ENCODE assay signal across 8 mouse cellular contexts in genomic region chr13:55473076-55473831, GRCm38 (mm10). TPM values are rescaled to one million over a fixed set of nuclear protein-coding genes. Genes with fewer than 3 reads are reported as not detected.
A peak's percentile ranks its signal among the peaks of the same experiment; 100 is the strongest.
DNase-seq lines count a peak whose midpoint lies in the region; ATAC-seq and TF ChIP-seq lines count a peak whose summit lies in the region.

No protein-coding gene starts in this region.

- DNase-seq in lung, embryonic 14.5 days = peak; percentile 57
- DNase-seq in lung, postnatal 25 days (ENCODE audit: low spot score) = no peak
- DNase-seq in brain, embryonic 14.5 days (ENCODE audit: low read depth) = peak; percentile 63
- no peak for DNase-seq in heart, postnatal 0 days (ENCODE audit: low spot score)
- peak; percentile 93 for DNase-seq in midbrain, embryonic 11.5 days (ENCODE audit: low spot score, missing footprints)
- peak; percentile 72 for DNase-seq in thymus, postnatal 4 days
- no peak for DNase-seq in adrenal gland, adult 2 months
- no peak for DNase-seq in layer of hippocampus, adult 9-10 months (ENCODE audit: low spot score)

- H3K4me2 ChIP-seq in lung, embryonic 14.5 days = peak overlapping the region; percentile 96
- peak overlapping the region; percentile 94 for H3K4me2 ChIP-seq in heart, postnatal 0 days (ENCODE audit: low read depth, low read length)
- H3K4me2 ChIP-seq in midbrain, embryonic 11.5 days = peak overlapping the region; percentile 100

- H3K9me3 ChIP-seq in lung, embryonic 14.5 days (ENCODE audit: low read depth, low read length) = no peaks in the 10 kb centered on the region
- H3K9me3 ChIP-seq in heart, postnatal 0 days (replicated peaks; ENCODE audit: control insufficient read depth, low read length) = no peaks in the 10 kb centered on the region
- no peaks in the 10 kb centered on the region for H3K9me3 ChIP-seq in midbrain, embryonic 11.5 days (ENCODE audit: control insufficient read depth, low read length)

- H3K4me3 ChIP-seq in lung, embryonic 14.5 days (ENCODE audit: low read depth, low read length) = peak overlapping the region; percentile 56
- peak overlapping the region; percentile 53 for H3K4me3 ChIP-seq in heart, postnatal 0 days (ENCODE audit: low read depth, low read length)
- peak overlapping the region; percentile 52 for H3K4me3 ChIP-seq in midbrain, embryonic 11.5 days (ENCODE audit: low read depth, low read length)

- TF ChIP-seq EP300 in heart, postnatal 0 days (IDR thresholded peaks at IDR 0.05; ENCODE audit: low read depth) = no peak

- TF ChIP-seq CTCF in lung, embryonic 14.5 days (IDR thresholded peaks at IDR 0.05; ENCODE audit: low read depth) = peak; percentile 46
- peak; percentile 4; the same call in 1 of the 2 replicates for TF ChIP-seq CTCF in brain, embryonic 14.5 days (IDR thresholded peaks at IDR 0.05; ENCODE audit: borderline replicate concordance, extremely low read depth, insufficient read depth, insufficient read length)
- peak; percentile 9; the same call in 1 of the 2 replicates for TF ChIP-seq CTCF in heart, postnatal 0 days (IDR thresholded peaks at IDR 0.05; ENCODE audit: low read depth)

- H3K27ac ChIP-seq in lung, embryonic 14.5 days (ENCODE audit: low read depth) = peak overlapping the region; percentile 60; the same call in 1 of the 2 replicates
- H3K27ac ChIP-seq in heart, postnatal 0 days (ENCODE audit: low read depth) = no peak overlapping the region
- H3K27ac ChIP-seq in midbrain, embryonic 11.5 days (ENCODE audit: low read depth, low read length) = peak overlapping the region; percentile 82

- H3K4me1 ChIP-seq in lung, embryonic 14.5 days (ENCODE audit: insufficient read depth) = no peaks in the 10 kb centered on the region
- H3K4me1 ChIP-seq in heart, postnatal 0 days (ENCODE audit: control insufficient read depth, insufficient read depth) = peaks cover 5% of the 10 kb centered on the region; the same call in 1 of the 2 replicates
- H3K4me1 ChIP-seq in midbrain, embryonic 11.5 days (ENCODE audit: control insufficient read depth, insufficient read depth, low read length) = peaks cover 68% of the 10 kb centered on the region

- peaks cover 49% of the 10 kb centered on the region for H3K36me3 ChIP-seq in lung, embryonic 14.5 days (ENCODE audit: insufficient read depth)
- peaks cover 22% of the 10 kb centered on the region for H3K36me3 ChIP-seq in heart, postnatal 0 days (replicated peaks; ENCODE audit: control insufficient read depth, insufficient read depth, low read length)
- H3K36me3 ChIP-seq in midbrain, embryonic 11.5 days (ENCODE audit: control insufficient read depth, insufficient read depth, low read length) = peaks cover 29% of the 10 kb centered on the region

- no peak for TF ChIP-seq POLR2A in brain, embryonic 14.5 days (IDR thresholded peaks at IDR 0.05; ENCODE audit: borderline replicate concordance, extremely low read depth, insufficient read depth, insufficient read length, poor library complexity, severe bottlenecking)

- peak overlapping the region; percentile 63; the same call in 1 of the 2 replicates for H3K9ac ChIP-seq in lung, embryonic 14.5 days
- peak overlapping the region; percentile 37; the same call in 1 of the 2 replicates for H3K9ac ChIP-seq in heart, postnatal 0 days (replicated peaks; ENCODE audit: low read depth, low read length)
- H3K9ac ChIP-seq in midbrain, embryonic 11.5 days (ENCODE audit: low read length) = peak overlapping the region; percentile 79

- 0 out of 2 replicates have a peak, but pooled peaks cover 8% of the 10 kb centered on the region for H3K27me3 ChIP-seq in lung, embryonic 14.5 days (ENCODE audit: insufficient read depth, low read length)
- peaks cover 73% of the 10 kb centered on the region for H3K27me3 ChIP-seq in heart, postnatal 0 days (ENCODE audit: control insufficient read depth, insufficient read depth, low read length)
- H3K27me3 ChIP-seq in midbrain, embryonic 11.5 days (ENCODE audit: control insufficient read depth, insufficient read depth, low read length) = no peaks in the 10 kb centered on the region

- WGBS in lung, embryonic 14.5 days = 28% methylated on average over 18 of the region's 18 CpGs
- 35% methylated on average over 18 of the region's 18 CpGs for WGBS in heart, postnatal 0 days
- WGBS in midbrain, embryonic 11.5 days = 17% methylated on average over 18 of the region's 18 CpGs

- ATAC-seq in lung, embryonic 14.5 days (ENCODE audit: insufficient read depth) = no peak
- ATAC-seq in heart, postnatal 0 days (ENCODE audit: insufficient read depth, low read depth) = no peak
- ATAC-seq in midbrain, embryonic 11.5 days (ENCODE audit: low FRiP score) = no peak

RNA-seq across cellular contexts. Expression of gene Prr7, which starts 9.2 kb away (rescaled TPM):
- polyA plus RNA-seq in lung, embryonic 14.5 days (2014; fragmentation: Nextera tagmentation; extraction: Ambion mirVana) = 0.46 and 0.53 TPM in 2 replicates
- 75.5 and 77.4 TPM in 2 replicates for polyA plus RNA-seq in brain, embryonic 14.5 days (2012; rRNA removed)
- 3.6 and 8.2 TPM in 2 replicates for total RNA-seq in heart, postnatal 0 days (2014; rRNA removed; ENCODE audit: low replicate concordance)
- polyA plus RNA-seq in heart, postnatal 0 days (2015; fragmentation: Nextera tagmentation; extraction: Ambion mirVana) = 0.08 TPM in 1 of 2 replicates, not detected in the other
- 2.8 and 3.0 TPM in 2 replicates for polyA plus RNA-seq in midbrain, embryonic 11.5 days (2014; fragmentation: Nextera tagmentation; extraction: Ambion mirVana)
- total RNA-seq in adrenal gland, adult 2 months (2021) = 1 to 10 TPM; 1.5 to 4.1 TPM
- polyA plus RNA-seq in adrenal gland, adult 2 months (2012; rRNA removed) = 59.0 and 66.3 TPM in 2 replicates

RNA-seq across cellular contexts. Expression of gene Dbn1, which starts 14.7 kb away (rescaled TPM):
- polyA plus RNA-seq in lung, embryonic 14.5 days (2014; fragmentation: Nextera tagmentation; extraction: Ambion mirVana) = 135 and 153 TPM in 2 replicates
- polyA plus RNA-seq in brain, embryonic 14.5 days (2012; rRNA removed) = 809 and 867 TPM in 2 replicates
- 38.5 and 46.0 TPM in 2 replicates for total RNA-seq in heart, postnatal 0 days (2014; rRNA removed; ENCODE audit: low replicate concordance)
- 30.2 and 30.9 TPM in 2 replicates for polyA plus RNA-seq in heart, postnatal 0 days (2015; fragmentation: Nextera tagmentation; extraction: Ambion mirVana)
- 292 and 294 TPM in 2 replicates for polyA plus RNA-seq in midbrain, embryonic 11.5 days (2014; fragmentation: Nextera tagmentation; extraction: Ambion mirVana)
- total RNA-seq in adrenal gland, adult 2 months (2021) = 10 to 100 TPM; 12.6 to 25.9 TPM
- 41.5 and 44.1 TPM in 2 replicates for polyA plus RNA-seq in adrenal gland, adult 2 months (2012; rRNA removed)

RNA-seq across cellular contexts. Expression of gene Grk6, which starts 28.4 kb away (rescaled TPM):
- polyA plus RNA-seq in lung, embryonic 14.5 days (2014; fragmentation: Nextera tagmentation; extraction: Ambion mirVana) = 64.3 and 71.0 TPM in 2 replicates
- polyA plus RNA-seq in brain, embryonic 14.5 days (2012; rRNA removed) = 79.6 and 92.1 TPM in 2 replicates
- 27.2 and 44.4 TPM in 2 replicates for total RNA-seq in heart, postnatal 0 days (2014; rRNA removed; ENCODE audit: low replicate concordance)
- polyA plus RNA-seq in heart, postnatal 0 days (2015; fragmentation: Nextera tagmentation; extraction: Ambion mirVana) = 10.7 TPM in 2 replicates
- 42.0 and 52.3 TPM in 2 replicates for polyA plus RNA-seq in midbrain, embryonic 11.5 days (2014; fragmentation: Nextera tagmentation; extraction: Ambion mirVana)
- total RNA-seq in adrenal gland, adult 2 months (2021) = 10 to 100 TPM; 28.4 to 36.5 TPM
- polyA plus RNA-seq in adrenal gland, adult 2 months (2012; rRNA removed) = 48.5 and 70.5 TPM in 2 replicates

RNA-seq across cellular contexts. Expression of gene Pdlim7, which starts 40.2 kb away (rescaled TPM):
- polyA plus RNA-seq in lung, embryonic 14.5 days (2014; fragmentation: Nextera tagmentation; extraction: Ambion mirVana) = 185 and 199 TPM in 2 replicates
- 118 and 126 TPM in 2 replicates for polyA plus RNA-seq in brain, embryonic 14.5 days (2012; rRNA removed)
- 134 and 186 TPM in 2 replicates for total RNA-seq in heart, postnatal 0 days (2014; rRNA removed; ENCODE audit: low replicate concordance)
- 190 and 210 TPM in 2 replicates for polyA plus RNA-seq in heart, postnatal 0 days (2015; fragmentation: Nextera tagmentation; extraction: Ambion mirVana)
- polyA plus RNA-seq in midbrain, embryonic 11.5 days (2014; fragmentation: Nextera tagmentation; extraction: Ambion mirVana) = 129 and 140 TPM in 2 replicates
- 10 to 100 TPM; 15.2 to 19.5 TPM for total RNA-seq in adrenal gland, adult 2 months (2021)
- polyA plus RNA-seq in adrenal gland, adult 2 months (2012; rRNA removed) = 45.2 and 52.4 TPM in 2 replicates

RNA-seq across cellular contexts. Expression of gene F12, which starts 46.7 kb away (rescaled TPM):
- not detected in 2 replicates for polyA plus RNA-seq in lung, embryonic 14.5 days (2014; fragmentation: Nextera tagmentation; extraction: Ambion mirVana)
- polyA plus RNA-seq in brain, embryonic 14.5 days (2012; rRNA removed) = 0.13 and 0.26 TPM in 2 replicates
- total RNA-seq in heart, postnatal 0 days (2014; rRNA removed; ENCODE audit: low replicate concordance) = 0.12 TPM in 1 of 2 replicates, not detected in the other
- not detected in 2 replicates for polyA plus RNA-seq in heart, postnatal 0 days (2015; fragmentation: Nextera tagmentation; extraction: Ambion mirVana)
- polyA plus RNA-seq in midbrain, embryonic 11.5 days (2014; fragmentation: Nextera tagmentation; extraction: Ambion mirVana) = 0.14 TPM in 1 of 2 replicates, not detected in the other
- 1 to 10 TPM in 1 of 2 experiments, not detected in 1; 1.5 TPM for total RNA-seq in adrenal gland, adult 2 months (2021)
- polyA plus RNA-seq in adrenal gland, adult 2 months (2012; rRNA removed) = 0.10 and 0.34 TPM in 2 replicates

Comparison
In these comparisons a context has a peak if more than half of its experiments do, and no peak if none do; other contexts are left out.
1. DNase-seq: peak in lung, embryonic 14.5 days (single experiment), brain, embryonic 14.5 days (single experiment), midbrain, embryonic 11.5 days (single experiment) and thymus, postnatal 4 days (single experiment); none in lung, postnatal 25 days (single experiment), heart, postnatal 0 days (single experiment), adrenal gland, adult 2 months (single experiment) and layer of hippocampus, adult 9-10 months (single experiment).
2. RNA of gene Prr7, which starts 9.2 kb away (polyA plus RNA-seq): 75.5 to 77.4 TPM in brain, embryonic 14.5 days and 59.0 to 66.3 TPM in adrenal gland, adult 2 months; 2.8 to 3.0 TPM in midbrain, embryonic 11.5 days, 0.46 to 0.53 TPM in lung, embryonic 14.5 days and 0.08 TPM in heart, postnatal 0 days; every median in the first group is over 10 times any median in the second.
3. Peak in every context shown above with its lines, with median percentiles within 50 percentile points of each other: H3K4me2 ChIP-seq, H3K4me3 ChIP-seq, H3K9ac ChIP-seq and CTCF ChIP-seq.